Mouse (Mus musculus): ENCODE measurements around the gene Rassf3.

- no peak for TF ChIP-seq POLR2A (IDR thresholded peaks at IDR 0.05; ENCODE audit: control insufficient read depth, low read depth, low read length)
- TF ChIP-seq CTCF (IDR thresholded peaks at IDR 0.05; ENCODE audit: control insufficient read depth, insufficient read depth, insufficient replicate concordance, low read depth, low read length) = peak; percentile 83; the same call in 1 of the 2 replicates
Measured at GRCm38 (mm10) chr10:121516008-121516600, 40.0 kb upstream of the Rassf3 start.
